Mouse (Mus musculus) midbrain, postnatal 0 days (tissue): ENCODE measurements at regions not wholly inside any gene's neighbourhood (a gene's known extent, or its start where the extent isn't known, plus 50 kb on each side); places are given as distances from the start of the nearest gene placed in this dataset.
"Not testable (repeated sequence)": the region's sequence is repeated elsewhere in the genome, so short reads cannot be mapped to it uniquely, and the experiment has no call there.

Source experiments
- ATAC-seq: fragments of 200-750 bp; cut with Nextera tagmentation; 2 replicates; pipeline ENCODE4 v1.8.0; 2017; ENCODE audit warnings: moderate number of reproducible peaks, mild to moderate bottlenecking, moderate TSS enrichment, moderate library complexity; ENCODE audit not compliant: low FRiP score
- DNase-seq: peaks from one replicate; pipeline ENCODE4 v3.0.0-alpha.2; 2015; ENCODE audit warnings: low spot score
- H3K27ac ChIP-seq: fragments of 300-500 bp; sonication (generic); 2 replicates; pipeline ENCODE4 v1.5.1; 2014; ENCODE audit warnings: low read depth, mild to moderate bottlenecking, low read length, mixed read lengths
- H3K27me3 ChIP-seq: fragments of 300-500 bp; sonication (generic); 2 replicates; pipeline ENCODE4 v1.6.1; 2014; ENCODE audit warnings: low read length, control low read depth, mixed read lengths; ENCODE audit not compliant: insufficient read depth
- H3K36me3 ChIP-seq: fragments of 300-500 bp; sonication (generic); 2 replicates; pipeline ENCODE4 v1.6.1; 2014; ENCODE audit warnings: low read length, control low read depth, mixed read lengths; ENCODE audit not compliant: insufficient read depth
- H3K4me1 ChIP-seq: fragments of 300-500 bp; sonication (generic); 2 replicates; pipeline ENCODE4 v1.6.1; 2014; ENCODE audit warnings: mild to moderate bottlenecking, control low read depth, antibody characterized with exemption, low read length, mixed read lengths; ENCODE audit not compliant: insufficient read depth
- H3K4me2 ChIP-seq: fragments of 300-500 bp; sonication (generic); 2 replicates; pipeline ENCODE4 v1.6.1; 2014; ENCODE audit warnings: low read depth, mild to moderate bottlenecking, low read length, mixed read lengths; ENCODE audit not compliant: poor library complexity, severe bottlenecking
- H3K4me3 ChIP-seq: fragments of 300-500 bp; sonication (generic); 2 replicates; pipeline ENCODE4 v1.5.1; 2014; ENCODE audit warnings: low read depth, mild to moderate bottlenecking, low read length, moderate library complexity
- H3K9ac ChIP-seq: fragments of 300-500 bp; sonication (generic); replicated peaks from 2 replicates; pipeline ENCODE4 v1.6.1; 2014; ENCODE audit warnings: mild to moderate bottlenecking, low read length, moderate library complexity, mixed read lengths; ENCODE audit not compliant: poor library complexity, severe bottlenecking
- H3K9me3 ChIP-seq: fragments of 300-500 bp; sonication (generic); 2 replicates; pipeline ENCODE4 v1.6.1; 2016; ENCODE audit warnings: low read length, control low read depth
- CTCF ChIP-seq: IDR thresholded peaks from 2 replicates; pipeline ENCODE4 v1.5.1; 2016; ENCODE audit warnings: antibody characterized with exemption, mild to moderate bottlenecking
- WGBS: fragments of 180-500 bp; shearing (Covaris S2); extraction: QIAGEN DNeasy Blood & Tissue Kit; methylation state at CpG from one replicate; pipeline ENCODE4 v1.1.7; 2014; 5-methylcytosine and 5-hydroxymethylcytosine counted together

DNA sequence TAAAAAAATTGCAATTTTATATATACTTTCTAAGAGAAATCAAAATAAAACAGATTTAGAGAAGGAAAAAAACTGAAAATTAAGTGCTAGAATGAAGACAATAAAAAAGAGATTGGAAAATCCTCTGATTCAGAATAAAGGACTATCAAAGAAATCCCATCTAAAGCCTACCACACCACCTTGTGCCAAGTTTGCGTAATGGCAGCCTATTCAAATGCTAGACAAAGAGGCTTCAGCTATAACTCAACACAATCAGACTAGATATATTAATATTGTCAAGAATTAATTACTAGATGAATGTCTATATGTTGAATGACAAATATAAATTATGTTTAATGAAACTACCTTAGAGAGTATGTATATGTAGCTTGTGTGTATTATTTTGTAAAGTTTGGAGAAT is 221.9 kb upstream of the Ascc3 start:
- H3K4me1 ChIP-seq: no peaks in the 10 kb centered on the region
- WGBS: 55% methylated on average over 1 of the region's 1 CpGs
- no peak overlapping the region for H3K27ac ChIP-seq
- no peak overlapping the region for H3K9ac ChIP-seq
- TF ChIP-seq CTCF: peak; percentile 83
- H3K4me2 ChIP-seq: no peak overlapping the region
- DNase-seq (peak; percentile 72), ATAC-seq (peak; percentile 78)
- no peaks in the 10 kb centered on the region for H3K9me3 ChIP-seq
- H3K4me3 ChIP-seq: no peak overlapping the region
- no peaks in the 10 kb centered on the region for H3K27me3 ChIP-seq
- H3K36me3 ChIP-seq: no peaks in the 10 kb centered on the region

- not testable (repeated sequence) for ATAC-seq, H3K27ac ChIP-seq, H3K9me3 ChIP-seq, H3K9ac ChIP-seq, DNase-seq, H3K4me3 ChIP-seq, H3K4me2 ChIP-seq, H3K36me3 ChIP-seq, H3K4me1 ChIP-seq, H3K27me3 ChIP-seq
- 96% methylated on average over 17 of the region's 17 CpGs for WGBS
Observed at GRCm38 (mm10) chr10:50392617-50393016, 199.9 kb upstream of the Ascc3 start.
